Mouse (Mus musculus) CH12.LX (cell line): ENCODE measurements around the gene Mrpl42. TPM values are rescaled to one million over a fixed set of nuclear protein-coding genes. Genes with fewer than 3 reads are reported as not detected.

Source experiments
- DNase-seq: peaks from one replicate; pipeline ENCODE4 v3.0.0-alpha.2; 2013; ENCODE audit errors: extremely low read depth
- H3K27ac ChIP-seq: 2 replicates; pipeline ENCODE4 v1.5.1; 2012; ENCODE audit warnings: low read depth, mild to moderate bottlenecking, control low read depth, moderate library complexity; ENCODE audit not compliant: insufficient read depth
- H3K27me3 ChIP-seq: replicated peaks from 2 replicates; pipeline ENCODE3; 2012; ENCODE audit warnings: inconsistent platforms
- H3K36me3 ChIP-seq, 2 experiments: replicated peaks in 1 of 2; 2 replicates each; pipeline versions ENCODE3 to v1.6.1; 2012; ENCODE audit warnings: inconsistent platforms in 1 of 2, low read length in 1 of 2, mild to moderate bottlenecking in 1 of 2, mixed read lengths in 1 of 2, moderate library complexity in 1 of 2; ENCODE audit not compliant: control insufficient read depth in 1 of 2, insufficient read depth in 1 of 2
- H3K4me1 ChIP-seq, 2 experiments: 2 replicates each; pipeline ENCODE4 v1.6.1; 2012; ENCODE audit warnings: inconsistent platforms in 1 of 2, moderate library complexity in 1 of 2; ENCODE audit not compliant: insufficient read depth in 2 of 2, control insufficient read depth in 1 of 2
- H3K4me2 ChIP-seq: 2 replicates; pipeline ENCODE4 v1.6.1; 2012; ENCODE audit warnings: low read depth, mild to moderate bottlenecking, control low read depth; ENCODE audit not compliant: poor library complexity, insufficient read depth, severe bottlenecking
- H3K4me3 ChIP-seq, 3 experiments: fragments of 150-350 bp in 1 of 3; sonication (generic) in 1 of 3; replicated peaks in 1 of 3; 2 replicates each; pipeline versions ENCODE3 to v1.5.1; 2011 to 2012; ENCODE audit warnings: low read depth in 2 of 3, low read length in 2 of 3, mild to moderate bottlenecking in 2 of 3, moderate library complexity in 2 of 3, control low read depth in 1 of 3, improper control_type of control experiment in 1 of 3, inconsistent platforms in 1 of 3, mixed read lengths in 1 of 3; ENCODE audit not compliant: poor library complexity in 1 of 3
- H3K79me2 ChIP-seq: replicated peaks from 2 replicates; pipeline ENCODE4 v1.6.1; 2012; ENCODE audit warnings: mild to moderate bottlenecking, moderate library complexity; ENCODE audit not compliant: control insufficient read depth, poor library complexity, insufficient read depth, severe bottlenecking; ENCODE audit errors: extremely low read depth
- H3K9ac ChIP-seq: 2 replicates; pipeline ENCODE4 v1.6.1; 2012; ENCODE audit warnings: low read depth, mild to moderate bottlenecking, control low read depth, moderate library complexity; ENCODE audit not compliant: insufficient read depth
- H3K9me3 ChIP-seq: replicated peaks from 2 replicates; pipeline ENCODE3; 2012; ENCODE audit warnings: low read length, inconsistent platforms, mixed read lengths
- BHLHE40 ChIP-seq: IDR thresholded peaks from 2 replicates; pipeline ENCODE4 v1.6.1; 2011; ENCODE audit warnings: mild to moderate bottlenecking, low read depth, low read length, improper control_type of control experiment
- CHD1 ChIP-seq: IDR thresholded peaks from 2 replicates; pipeline ENCODE4 v1.6.1; 2012; ENCODE audit warnings: low read depth, low read length, improper control_type of control experiment, inconsistent platforms
- CHD2 ChIP-seq: IDR thresholded peaks from 2 replicates; pipeline ENCODE4 v1.6.1; 2011; ENCODE audit warnings: low read length, improper control_type of control experiment
- CTCF ChIP-seq, 2 experiments: IDR thresholded peaks in 1 of 2; conservative IDR thresholded peaks in 1 of 2; 2 replicates each; pipeline ENCODE4 v1.5.1; 2011 to 2012; ENCODE audit warnings: low read depth in 2 of 2, low read length in 2 of 2, improper control_type of control experiment in 1 of 2, inconsistent platforms in 1 of 2, mild to moderate bottlenecking in 1 of 2, moderate library complexity in 1 of 2
- E2F4 ChIP-seq: IDR thresholded peaks from 2 replicates; pipeline ENCODE4 v1.6.1; 2011; ENCODE audit warnings: low read depth, low read length, improper control_type of control experiment; ENCODE audit not compliant: insufficient replicate concordance
- EP300 ChIP-seq: IDR thresholded peaks from 2 replicates; pipeline ENCODE4 v1.6.1; 2011; ENCODE audit warnings: low read length, improper control_type of control experiment
- ETS1 ChIP-seq: conservative IDR thresholded peaks from 2 replicates; pipeline ENCODE4 v1.6.1; 2012; ENCODE audit warnings: low read depth, mild to moderate bottlenecking, inconsistent platforms, low read length, improper control_type of control experiment, moderate library complexity
- GABPA ChIP-seq: IDR thresholded peaks from 2 replicates; pipeline ENCODE4 v1.6.1; 2012; ENCODE audit warnings: low read depth, low read length, improper control_type of control experiment, inconsistent platforms; ENCODE audit not compliant: insufficient replicate concordance
- IRF4 ChIP-seq: IDR thresholded peaks from 2 replicates; pipeline ENCODE4 v1.6.1; 2014; ENCODE audit warnings: low read depth, mild to moderate bottlenecking, inconsistent platforms, low read length, improper control_type of control experiment
- MAX ChIP-seq: IDR thresholded peaks from 2 replicates; pipeline ENCODE4 v1.6.1; 2011; ENCODE audit warnings: low read length, improper control_type of control experiment
- MAZ ChIP-seq: IDR thresholded peaks from 2 replicates; pipeline ENCODE4 v1.6.1; 2012; ENCODE audit warnings: low read depth, mild to moderate bottlenecking, inconsistent platforms, low read length, improper control_type of control experiment, moderate library complexity
- MEF2A ChIP-seq: IDR thresholded peaks from 2 replicates; pipeline ENCODE4 v1.6.1; 2014; ENCODE audit warnings: low read depth, mild to moderate bottlenecking, inconsistent platforms, low read length, improper control_type of control experiment, borderline replicate concordance
- NRF1 ChIP-seq: IDR thresholded peaks from 2 replicates; pipeline ENCODE4 v1.6.1; 2014; ENCODE audit warnings: low read depth, mild to moderate bottlenecking, inconsistent platforms, low read length, improper control_type of control experiment, moderate library complexity
- PAX5 ChIP-seq: IDR thresholded peaks from 2 replicates; pipeline ENCODE4 v1.6.1; 2012; ENCODE audit warnings: low read length, inconsistent platforms, mixed read lengths
- POLR2AphosphoS2 ChIP-seq: IDR thresholded peaks from 2 replicates; pipeline ENCODE4 v1.6.1; 2011; ENCODE audit warnings: low read depth, low read length, improper control_type of control experiment
- RAD21 ChIP-seq: IDR thresholded peaks from 2 replicates; pipeline ENCODE4 v1.6.1; 2011; ENCODE audit warnings: low read depth, mild to moderate bottlenecking, low read length, improper control_type of control experiment, moderate library complexity
- RCOR1 ChIP-seq: conservative IDR thresholded peaks from 2 replicates; pipeline ENCODE4 v1.6.1; 2012; ENCODE audit warnings: low read depth, mild to moderate bottlenecking, inconsistent platforms, low read length, improper control_type of control experiment
- SIN3A ChIP-seq: IDR thresholded peaks from 2 replicates; pipeline ENCODE4 v1.6.1; 2012; ENCODE audit warnings: low read length, improper control_type of control experiment, inconsistent platforms
- SMC3 ChIP-seq: IDR thresholded peaks from 2 replicates; pipeline ENCODE4 v1.6.1; 2011; ENCODE audit warnings: low read depth, low read length, improper control_type of control experiment
- UBTF ChIP-seq: IDR thresholded peaks from 2 replicates; pipeline ENCODE4 v1.6.1; 2012; ENCODE audit warnings: low read depth, mild to moderate bottlenecking, inconsistent platforms, low read length, improper control_type of control experiment, moderate library complexity
- USF2 ChIP-seq: conservative IDR thresholded peaks from 2 replicates; pipeline ENCODE4 v1.6.1; 2011; ENCODE audit warnings: low read depth, low read length, improper control_type of control experiment
- ZKSCAN1 ChIP-seq: IDR thresholded peaks from 2 replicates; pipeline ENCODE4 v1.6.1; 2012; ENCODE audit warnings: low read depth, inconsistent platforms, low read length, improper control_type of control experiment, borderline replicate concordance
- ZNF384 ChIP-seq: IDR thresholded peaks from 2 replicates; pipeline ENCODE4 v1.6.1; 2012; ENCODE audit warnings: low read depth, low read length, improper control_type of control experiment, inconsistent platforms
- dilution Hi-C: fragments of 300-500 bp; cut with MboI; formaldehyde crosslinking; loops from 2 replicates; pipeline ENCODE4 v1.14.3; 2020; ENCODE audit warnings: low sequenced_read_pairs; ENCODE audit not compliant: extremely low pct_unique_long_range_greater_than_20kb, extremely low pct_ligation_motif_present
- in situ Hi-C: fragments of 300-500 bp; cut with MboI; formaldehyde crosslinking; loops from 3 replicates; pipeline ENCODE4 v1.14.3; 2019; ENCODE audit warnings: low sequenced_read_pairs, low pct_ligation_motif_present, low pct_unique_long_range_greater_than_20kb, mixed read lengths
- polyA plus RNA-seq: library from polyadenylated mRNA; unstranded; fragments of >175 nt; gene quantifications from 2 replicates; pipeline ENCODE4 v1.2.1, GENCODE M21; 2012; ENCODE audit warnings: low read depth; ENCODE audit not compliant: insufficient read length
- total RNA-seq, 2 experiments: library from RNA; depleted of rRNA; stranded (reverse); fragments of 300-350 nt in 1 of 2; fragments of >200 nt in 1 of 2; gene quantifications; 2 replicates each; pipeline ENCODE4 v1.2.3; 2012 to 2014

The Mrpl42 gene
- total and polyA plus RNA-seq, 3 experiments: 161 to 389 (median 223) TPM

GRCm38 (mm10) chr10:95501033-95501432, 707 bp downstream of the Mrpl42 start:
- peaks cover 2 to 13% of the 10 kb centered on the region in 2 experiments; a peak in 2 of 4 replicates for H3K4me1 ChIP-seq
- in situ Hi-C loops: no loop called here
- dilution Hi-C loops: no loop called here
- no peaks in the 10 kb centered on the region for H3K27me3 ChIP-seq
- H3K36me3 ChIP-seq: peaks cover 15 to 22% of the 10 kb centered on the region in 2 experiments
- DNase-seq: no peak
- peak overlapping the region; percentile 98 for H3K4me2 ChIP-seq
- TF ChIP-seq ZNF384 (no peak), ZKSCAN1 (no peak), SIN3A (no peak), IRF4 (no peak), GABPA (no peak)
- TF ChIP-seq, all 38 proteins: peak for 0
- Histone ChIP-seq H3K9me3 (no peaks in the 10 kb centered on the region), H3K4me3 (peak overlapping the region; percentile 74 to 83 (median 76)), H3K9ac (peak overlapping the region; percentile 39), H3K79me2 (peaks cover 26% of the 10 kb centered on the region), H3K27ac (peak overlapping the region; percentile 68; the same call in 1 of the 2 replicates)

GRCm38 (mm10) chr10:95494268-95494667, 7.5 kb downstream of the Mrpl42 start:
- dilution Hi-C loops (no loop called here), in situ Hi-C loops (no loop called here)
- Histone ChIP-seq H3K4me3 (no peak overlapping the region), H3K79me2 (peaks cover 19% of the 10 kb centered on the region), H3K36me3 (peaks cover 59 to 83% of the 10 kb centered on the region in 2 experiments), H3K9me3 (peaks cover 22% of the 10 kb centered on the region), H3K4me2 (no peak overlapping the region), H3K4me1 (no peaks in the 10 kb centered on the region), H3K9ac (no peak overlapping the region), H3K27ac (no peak overlapping the region), H3K27me3 (no peaks in the 10 kb centered on the region)
- no peak for DNase-seq
- no peak for TF ChIP-seq MAZ
- no peak for TF ChIP-seq IRF4
- no peak for TF ChIP-seq MAX
- TF ChIP-seq CHD2: no peak
- no peak for TF ChIP-seq BHLHE40
- no peak for TF ChIP-seq RAD21
- TF ChIP-seq CTCF (conservative IDR thresholded peaks at IDR 0.05 in 1 of 2, IDR thresholded peaks at IDR 0.05 in 1 of 2; ENCODE audit: low read depth in 2 of 2, low read length in 2 of 2): no peak
- TF ChIP-seq NRF1: no peak
- TF ChIP-seq SMC3: no peak
- no peak for TF ChIP-seq POLR2AphosphoS2
- TF ChIP-seq MEF2A: no peak
- no peak for TF ChIP-seq ZNF384
- no peak for TF ChIP-seq UBTF
- TF ChIP-seq USF2: no peak
- TF ChIP-seq RCOR1: no peak
- no peak for TF ChIP-seq EP300
- no peak for TF ChIP-seq E2F4
- no peak for TF ChIP-seq PAX5
- TF ChIP-seq ETS1: no peak
- TF ChIP-seq CHD1: no peak
